ENCODE assay signal across 25 mouse cellular contexts in genomic region chr6:87879010-87879409, GRCm38 (mm10). TPM values are rescaled to one million over a fixed set of nuclear protein-coding genes. Genes with fewer than 3 reads are reported as not detected.
DNase-seq lines count a peak whose midpoint lies in the region; ATAC-seq and TF ChIP-seq lines count a peak whose summit lies in the region.
"Had no signal": no experiment of that assay in that cellular context is flagged by ENCODE, and none has a peak within 500 bp of the region (broad histone marks: within the 10 kb centered on the region; RNA-seq: fewer than 3 reads in every experiment).

No protein-coding gene starts in this region.

- peaks cover 6% of the 10 kb centered on the region; the same call in 1 of the 2 replicates for H3K4me1 ChIP-seq in kidney, adult 2 months (ENCODE audit: control insufficient read depth, insufficient read depth, low read length)
- no peaks in the 10 kb centered on the region for H3K4me1 ChIP-seq in kidney, embryonic 16.5 days (ENCODE audit: insufficient read depth, low read length)
- H3K4me1 ChIP-seq: embryonic facial prominence, embryonic 15.5 days; forebrain, embryonic 15.5 days; neural tube, embryonic 12.5 days had no signal

- no peak overlapping the region for H3K27ac ChIP-seq in kidney, adult 2 months (ENCODE audit: insufficient read depth, low read depth, low read length)
- H3K27ac ChIP-seq in kidney, embryonic 16.5 days (ENCODE audit: low read length): no peak overlapping the region
- H3K27ac ChIP-seq: embryonic facial prominence, embryonic 15.5 days; forebrain, embryonic 15.5 days; kidney, postnatal 0 days; liver, embryonic 15.5 days; midbrain, embryonic 13.5 days; neural tube, embryonic 12.5 days had no signal

- no peaks in the 10 kb centered on the region for H3K36me3 ChIP-seq in kidney, adult 2 months (ENCODE audit: control insufficient read depth, insufficient read depth, low read length)
- H3K36me3 ChIP-seq in kidney, embryonic 16.5 days (ENCODE audit: insufficient read depth, low read length): no peaks in the 10 kb centered on the region
- H3K36me3 ChIP-seq in C2C12 (ENCODE audit: control insufficient read depth, insufficient read depth): no peaks in the 10 kb centered on the region
- H3K36me3 ChIP-seq: embryonic facial prominence, embryonic 15.5 days; forebrain, embryonic 15.5 days; liver, embryonic 15.5 days; midbrain, embryonic 13.5 days; neural tube, embryonic 12.5 days had no signal

- no peak overlapping the region for H3K9ac ChIP-seq in kidney, embryonic 16.5 days (replicated peaks; ENCODE audit: low read length)
- H3K9ac ChIP-seq: embryonic facial prominence, embryonic 15.5 days; forebrain, embryonic 15.5 days; liver, embryonic 15.5 days; midbrain, embryonic 13.5 days; neural tube, embryonic 12.5 days had no signal

- no peaks in the 10 kb centered on the region for H3K9me3 ChIP-seq in kidney, embryonic 16.5 days (ENCODE audit: low read length)
- H3K9me3 ChIP-seq: embryonic facial prominence, embryonic 15.5 days; forebrain, embryonic 15.5 days; liver, embryonic 15.5 days; midbrain, embryonic 13.5 days; neural tube, embryonic 12.5 days had no signal

- no peak for ATAC-seq in kidney, embryonic 16.5 days (ENCODE audit: low FRiP score, low TSS enrichment)
- ATAC-seq in megakaryocyte-erythroid progenitor cell, adult 5-6 weeks (replicated peaks; ENCODE audit: low FRiP score, low TSS enrichment, poor library complexity, severe bottlenecking): peak; percentile 32; the same call in 1 of the 2 replicates
- ATAC-seq: forebrain, embryonic 15.5 days; hindbrain, embryonic 16.5 days; intestine, postnatal 0 days; midbrain, embryonic 13.5 days; Patski had no signal

- H3K27me3 ChIP-seq in kidney, adult 2 months (replicated peaks; ENCODE audit: control insufficient read depth, insufficient read depth, low read length): no peaks in the 10 kb centered on the region
- H3K27me3 ChIP-seq in kidney, embryonic 16.5 days (ENCODE audit: insufficient read depth, low read length): no peaks in the 10 kb centered on the region
- H3K27me3 ChIP-seq in C2C12 (ENCODE audit: control insufficient read depth, insufficient read depth, insufficient read length): no peaks in the 10 kb centered on the region
- H3K27me3 ChIP-seq: embryonic facial prominence, embryonic 15.5 days; forebrain, embryonic 15.5 days; liver, embryonic 15.5 days; midbrain, embryonic 13.5 days; neural tube, embryonic 12.5 days; Patski had no signal

- H3ac ChIP-seq in C2C12 (ENCODE audit: control insufficient read depth, insufficient read length, low read depth): no peak overlapping the region

- H3K4me2 ChIP-seq in kidney, embryonic 16.5 days (replicated peaks; ENCODE audit: low read depth, low read length): no peak overlapping the region
- H3K4me2 ChIP-seq: embryonic facial prominence, embryonic 15.5 days; forebrain, embryonic 15.5 days; heart, embryonic 11.5 days; liver, embryonic 15.5 days; midbrain, embryonic 13.5 days; neural tube, embryonic 12.5 days had no signal

- WGBS in kidney, adult 2 months: 32% methylated on average over 4 of the region's 4 CpGs
- WGBS in kidney, embryonic 16.5 days: 28% methylated on average over 4 of the region's 4 CpGs

- H3K79me3 ChIP-seq in C2C12 (ENCODE audit: low read depth): no peaks in the 10 kb centered on the region

- no peak overlapping the region for H3K4me3 ChIP-seq in kidney, adult 2 months (ENCODE audit: insufficient read depth, low read depth, low read length)
- H3K4me3 ChIP-seq in kidney, embryonic 16.5 days (ENCODE audit: low read length): no peak overlapping the region
- H3K4me3 ChIP-seq in C2C12 (ENCODE audit: insufficient read depth, poor library complexity, severe bottlenecking): no peak overlapping the region
- H3K4me3 ChIP-seq: embryonic facial prominence, embryonic 15.5 days; forebrain, embryonic 15.5 days; liver, embryonic 15.5 days; midbrain, embryonic 13.5 days; neural tube, embryonic 12.5 days had no signal

- TF ChIP-seq POLR2A in kidney, adult 2 months (IDR thresholded peaks at IDR 0.05; ENCODE audit: low read depth, low read length): no peak

- peak; percentile 12 for DNase-seq in kidney, adult 2 months
- DNase-seq in embryo, embryonic 10.5 days (ENCODE audit: low spot score): peak; percentile 12
- DNase-seq in layer of hippocampus, postnatal 25 days (ENCODE audit: extremely low spot score in 1 of 2, low spot score in 1 of 2): no peak
- no peak for DNase-seq in T-cell, adult 2 months (ENCODE audit: low spot score)
- no peak for DNase-seq in thymus, postnatal 10 days (ENCODE audit: low spot score in 2 of 2)
- DNase-seq: adrenal gland, adult 8-10 months; B cell, adult 2 months; cerebellum, adult 11-12 months; cerebellum, postnatal 14 days; gastrocnemius, postnatal 10 days; heart, adult 11 months; lung, postnatal 14 days had no signal

- no peaks in the 10 kb centered on the region for H3K79me2 ChIP-seq in C2C12 (ENCODE audit: control insufficient read depth, insufficient read depth)

- no peak for TF ChIP-seq CTCF in kidney, adult 2 months (conservative IDR thresholded peaks at IDR 0.05; ENCODE audit: insufficient read depth, insufficient read length, low read depth, low read length)
- no peak for TF ChIP-seq CTCF in C2C12 (IDR thresholded peaks at IDR 0.05; ENCODE audit: control insufficient read depth, insufficient read depth, insufficient read length)

TF ChIP-seq in C2C12, 6 proteins besides CTCF, POLR2A, EP300 and RAD21:
- peak; percentile 50 for TF ChIP-seq USF1 (IDR thresholded peaks at IDR 0.05; ENCODE audit: low read depth)
- TF ChIP-seq MYOD1 (IDR thresholded peaks at IDR 0.05; ENCODE audit: control insufficient read depth, insufficient read length, low read depth): no peak
- no peak for TF ChIP-seq CEBPB (IDR thresholded peaks at IDR 0.05; ENCODE audit: low read depth)

RNA-seq across cellular contexts. Expression of gene Copg1, which starts 8.6 kb away (rescaled TPM):
- polyA plus RNA-seq in kidney, adult 2 months (2012; rRNA removed): 35.5 and 41.4 TPM in 2 replicates
- polyA plus RNA-seq in kidney, embryonic 16.5 days (2015; fragmentation: Nextera tagmentation; extraction: Ambion mirVana): 190 TPM in 2 replicates
- polyA plus RNA-seq in C2C12 (2012; fragmentation: generic; extraction: Trizol): 115 TPM
- total RNA-seq in megakaryocyte-erythroid progenitor cell, adult 5-6 weeks (2014; fragmentation: Nextera tagmentation): 76.8 and 84.9 TPM in 2 replicates
- total RNA-seq in megakaryocyte-erythroid progenitor cell, adult 5-6 weeks (2017): 53.1 and 63.4 TPM in 2 replicates
- 100 to 1,000 TPM; 230 to 237 TPM for total RNA-seq in layer of hippocampus, postnatal 25 days (2021)

RNA-seq across cellular contexts. Expression of gene Cnbp, which starts 28.1 kb away (rescaled TPM):
- 175 and 184 TPM in 2 replicates for polyA plus RNA-seq in kidney, adult 2 months (2012; rRNA removed)
- 1,037 and 1,064 TPM in 2 replicates for polyA plus RNA-seq in kidney, embryonic 16.5 days (2015; fragmentation: Nextera tagmentation; extraction: Ambion mirVana)
- polyA plus RNA-seq in C2C12 (2012; fragmentation: generic; extraction: Trizol): 353 TPM
- total RNA-seq in megakaryocyte-erythroid progenitor cell, adult 5-6 weeks (2014; fragmentation: Nextera tagmentation): 524 and 599 TPM in 2 replicates
- total RNA-seq in megakaryocyte-erythroid progenitor cell, adult 5-6 weeks (2017): 1,213 and 1,503 TPM in 2 replicates
- total RNA-seq in layer of hippocampus, postnatal 25 days (2021): 100 to 1,000 TPM; 246 to 257 TPM

RNA-seq across cellular contexts. Expression of gene Hmces, which starts 34.7 kb away (rescaled TPM):
- 19.8 and 21.2 TPM in 2 replicates for polyA plus RNA-seq in kidney, adult 2 months (2012; rRNA removed)
- 62.5 and 67.1 TPM in 2 replicates for polyA plus RNA-seq in kidney, embryonic 16.5 days (2015; fragmentation: Nextera tagmentation; extraction: Ambion mirVana)
- 43.5 TPM for polyA plus RNA-seq in C2C12 (2012; fragmentation: generic; extraction: Trizol)
- total RNA-seq in megakaryocyte-erythroid progenitor cell, adult 5-6 weeks (2014; fragmentation: Nextera tagmentation): 28.3 and 32.4 TPM in 2 replicates
- 32.0 and 34.1 TPM in 2 replicates for total RNA-seq in megakaryocyte-erythroid progenitor cell, adult 5-6 weeks (2017)
- 10 to 100 TPM; 24.4 to 25.0 TPM for total RNA-seq in layer of hippocampus, postnatal 25 days (2021)

RNA-seq across cellular contexts. Expression of gene Isy1, which starts 40.4 kb away (rescaled TPM):
- 14.1 and 18.4 TPM in 2 replicates for polyA plus RNA-seq in kidney, adult 2 months (2012; rRNA removed)
- polyA plus RNA-seq in kidney, embryonic 16.5 days (2015; fragmentation: Nextera tagmentation; extraction: Ambion mirVana): 41.3 and 49.3 TPM in 2 replicates
- 44.4 TPM for polyA plus RNA-seq in C2C12 (2012; fragmentation: generic; extraction: Trizol)
- 85.1 and 88.1 TPM in 2 replicates for total RNA-seq in megakaryocyte-erythroid progenitor cell, adult 5-6 weeks (2014; fragmentation: Nextera tagmentation)
- total RNA-seq in megakaryocyte-erythroid progenitor cell, adult 5-6 weeks (2017): 228 and 235 TPM in 2 replicates
- 10 to 100 TPM; 30.9 to 32.3 TPM for total RNA-seq in layer of hippocampus, postnatal 25 days (2021)

RNA-seq across cellular contexts. Expression of gene Gm45140, which starts 43.4 kb away (rescaled TPM):
- polyA plus RNA-seq in kidney, adult 2 months (2012; rRNA removed): 0.53 and 0.77 TPM in 2 replicates
- 2.7 and 5.2 TPM in 2 replicates for polyA plus RNA-seq in kidney, embryonic 16.5 days (2015; fragmentation: Nextera tagmentation; extraction: Ambion mirVana)
- 2.3 TPM for polyA plus RNA-seq in C2C12 (2012; fragmentation: generic; extraction: Trizol)
- 0.81 and 3.3 TPM in 2 replicates for total RNA-seq in megakaryocyte-erythroid progenitor cell, adult 5-6 weeks (2014; fragmentation: Nextera tagmentation)
- total RNA-seq in megakaryocyte-erythroid progenitor cell, adult 5-6 weeks (2017): 18.3 and 19.5 TPM in 2 replicates
- total RNA-seq in layer of hippocampus, postnatal 25 days (2021): 1 to 10 TPM; 1.0 to 2.3 TPM

Comparison
In these comparisons a context has a peak if more than half of its experiments do, and no peak if none do; other contexts are left out.
1. DNase-seq: peak in kidney, adult 2 months (single experiment) and embryo, embryonic 10.5 days (single experiment); none in layer of hippocampus, postnatal 25 days (0 of 2), T-cell, adult 2 months (single experiment) and thymus, postnatal 10 days (0 of 2).